Comparison of ENCODE assay signal across 30 mouse cellular contexts in the genomic region with DNA sequence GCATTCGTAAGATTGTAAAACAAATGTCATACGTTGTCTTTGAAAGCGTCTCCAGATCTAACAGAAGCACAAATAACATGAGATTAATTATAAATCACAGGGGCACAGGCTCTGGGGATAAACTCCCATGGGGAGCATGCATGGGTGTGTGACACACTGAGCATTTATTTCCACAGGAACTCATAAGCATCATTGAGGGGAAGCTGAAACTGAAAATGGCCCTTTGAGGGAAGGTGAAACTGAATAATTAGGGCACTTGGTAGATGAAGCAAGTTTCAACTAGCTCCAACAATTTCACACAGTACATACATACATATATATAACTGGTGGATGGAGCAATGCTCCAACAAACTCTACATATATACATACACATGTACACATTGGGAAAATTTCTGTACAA. TPM values are rescaled to one million over a fixed set of nuclear protein-coding genes. Genes with fewer than 3 reads are reported as not detected.
DNase-seq lines count a peak whose midpoint lies in the region; ATAC-seq and TF ChIP-seq lines count a peak whose summit lies in the region.
"Had no signal": no experiment of that assay in that cellular context is flagged by ENCODE, and none has a peak within 500 bp of the region (broad histone marks: within the 10 kb centered on the region; RNA-seq: fewer than 3 reads in every experiment).

No protein-coding gene starts in this region.

- intact Hi-C loops in left cerebral cortex, adult 2 months (cut with DNase I) = no loop called here

- peak; percentile 82 to 87 for DNase-seq in spleen, postnatal 36 days (ENCODE audit: low spot score in 2 of 2)
- DNase-seq in spleen, adult 18-20 months = no peak
- DNase-seq in gastrocnemius, adult 8-10 months (ENCODE audit: low spot score in 2 of 2) = no peak
- no peak for DNase-seq in left cerebral cortex, adult 2 months (ENCODE audit: extremely low spot score in 1 of 2, low spot score in 2 of 2)
- DNase-seq in T-cell, adult 2 months (ENCODE audit: low spot score) = no peak
- DNase-seq: adrenal gland, postnatal 36 days; cerebellum, adult 11 months; cerebellum, adult 9-11 months; forebrain, postnatal 0 days; gastrocnemius, postnatal 36 days; heart, postnatal 36 days; kidney, adult 8-10 months; kidney, postnatal 14 days; layer of hippocampus, postnatal 36 days; liver, postnatal 0 days; lung, postnatal 10 days; midbrain, embryonic 14.5 days; thymus, adult 2 months; thymus, postnatal 4 days had no signal

- peak; percentile 53 for ATAC-seq in granulocyte monocyte progenitor cell, adult 5-6 weeks (replicated peaks; ENCODE audit: poor library complexity, severe bottlenecking)
- ATAC-seq in monocyte, adult 5-6 weeks (replicated peaks; ENCODE audit: insufficient number of reproducible peaks, low FRiP score, low TSS enrichment, poor library complexity, severe bottlenecking) = peak; percentile 82
- ATAC-seq: forebrain, postnatal 0 days; intestine, embryonic 15.5 days; liver, postnatal 0 days had no signal

- no peak for TF ChIP-seq CTCF in left cerebral cortex, adult 2 months (IDR thresholded peaks at IDR 0.05)

- H3K4me3 ChIP-seq in left cerebral cortex, adult 2 months = no peak overlapping the region
- H3K4me3 ChIP-seq: embryonic facial prominence, embryonic 10.5 days; heart, embryonic 15.5 days; intestine, embryonic 15.5 days; layer of hippocampus, adult 2 months; limb, embryonic 12.5 days; myocyte had no signal

- no peak overlapping the region for H3K27ac ChIP-seq in left cerebral cortex, adult 2 months
- H3K27ac ChIP-seq: embryonic facial prominence, embryonic 10.5 days; heart, embryonic 15.5 days; hindbrain, embryonic 14.5 days; intestine, embryonic 15.5 days; layer of hippocampus, adult 2 months; limb, embryonic 12.5 days had no signal

RNA-seq across cellular contexts. Expression of gene Gm8369, which starts 8.8 kb away (rescaled TPM):
- 4.9 and 9.0 TPM in 2 replicates for total RNA-seq in granulocyte monocyte progenitor cell, adult 5-6 weeks (2014; fragmentation: Nextera tagmentation)
- total RNA-seq in granulocyte monocyte progenitor cell, adult 5-6 weeks (2017) = 1.4 and 2.0 TPM in 2 replicates
- 50.1 to 131 TPM (median 127 TPM) in 3 replicates for total RNA-seq in monocyte, adult 5-6 weeks (2017)
- not detected for total RNA-seq in gastrocnemius, adult 8-10 months (2022)
- 1 to 10 TPM; 1.3 to 1.5 TPM for total RNA-seq in left cerebral cortex, adult 2 months (2021)
- total RNA-seq: forebrain, postnatal 0 days had no signal

RNA-seq across cellular contexts. Expression of gene Ms4a6b, which starts 21.8 kb away (rescaled TPM):
- 39.1 and 44.2 TPM in 2 replicates for total RNA-seq in granulocyte monocyte progenitor cell, adult 5-6 weeks (2014; fragmentation: Nextera tagmentation)
- 28.3 and 30.5 TPM in 2 replicates for total RNA-seq in granulocyte monocyte progenitor cell, adult 5-6 weeks (2017)
- 127 to 138 TPM (median 132 TPM) in 3 replicates for total RNA-seq in monocyte, adult 5-6 weeks (2017)
- 1 to 10 TPM in 2 of 4 experiments, under 1 TPM in 2; 0.73 to 2.0 (median 1.0) TPM for total RNA-seq in gastrocnemius, adult 8-10 months (2022)
- 1 to 10 TPM; 1.7 to 2.9 TPM for total RNA-seq in left cerebral cortex, adult 2 months (2021)

RNA-seq across cellular contexts. Expression of gene Ms4a6c, which starts 25.4 kb away (rescaled TPM):
- 271 and 272 TPM in 2 replicates for total RNA-seq in granulocyte monocyte progenitor cell, adult 5-6 weeks (2014; fragmentation: Nextera tagmentation)
- 201 and 211 TPM in 2 replicates for total RNA-seq in granulocyte monocyte progenitor cell, adult 5-6 weeks (2017)
- total RNA-seq in monocyte, adult 5-6 weeks (2017) = 292 to 487 TPM (median 394 TPM) in 3 replicates
- 1 to 10 TPM in 1 of 4 experiments, under 1 TPM in 3; 0.41 to 1.3 (median 0.70) TPM for total RNA-seq in gastrocnemius, adult 8-10 months (2022)
- total RNA-seq in left cerebral cortex, adult 2 months (2021) = 1 to 10 TPM; 1.4 to 2.3 TPM

RNA-seq across cellular contexts. Expression of gene Ms4a4d, which starts 42.1 kb away (rescaled TPM):
- not detected in 2 replicates for total RNA-seq in granulocyte monocyte progenitor cell, adult 5-6 weeks (2014; fragmentation: Nextera tagmentation)
- not detected in 2 replicates for total RNA-seq in granulocyte monocyte progenitor cell, adult 5-6 weeks (2017)
- not detected in 3 replicates for total RNA-seq in monocyte, adult 5-6 weeks (2017)
- 1 to 10 TPM; 1.7 to 3.6 (median 2.5) TPM for total RNA-seq in gastrocnemius, adult 8-10 months (2022)
- not detected for total RNA-seq in left cerebral cortex, adult 2 months (2021)
- total RNA-seq: forebrain, postnatal 0 days; layer of hippocampus, adult 2 months; layer of hippocampus, postnatal 36 days; left cerebral cortex, postnatal 14 days; megakaryocyte-erythroid progenitor cell, adult 5-6 weeks had no signal

RNA-seq across cellular contexts. Expression of gene Ms4a4b, which starts 51.2 kb away (rescaled TPM):
- 2.2 and 2.3 TPM in 2 replicates for total RNA-seq in granulocyte monocyte progenitor cell, adult 5-6 weeks (2014; fragmentation: Nextera tagmentation)
- total RNA-seq in granulocyte monocyte progenitor cell, adult 5-6 weeks (2017) = 0.10 and 2.6 TPM in 2 replicates
- total RNA-seq in monocyte, adult 5-6 weeks (2017) = 78.1 to 289 TPM (median 80.3 TPM) in 3 replicates
- not detected for total RNA-seq in gastrocnemius, adult 8-10 months (2022)
- total RNA-seq in left cerebral cortex, adult 2 months (2021) = under 1 TPM in 1 of 2 experiments, not detected in 1; 0.20 TPM
- total RNA-seq: forebrain, postnatal 0 days; gastrocnemius, postnatal 36 days; layer of hippocampus, adult 2 months; layer of hippocampus, postnatal 36 days; left cerebral cortex, postnatal 14 days had no signal

Comparison
In these comparisons a context has a peak if more than half of its experiments do, and no peak if none do; other contexts are left out.
1. DNase-seq: peak in spleen, postnatal 36 days (2 of 2); none in spleen, adult 18-20 months (0 of 2), gastrocnemius, adult 8-10 months (0 of 2), left cerebral cortex, adult 2 months (0 of 2) and T-cell, adult 2 months (single experiment).
2. RNA of gene Ms4a6b, which starts 21.8 kb away (total RNA-seq): 127 to 138 TPM in monocyte, adult 5-6 weeks and 28.3 to 44.2 TPM in granulocyte monocyte progenitor cell, adult 5-6 weeks; 1.7 to 2.9 TPM in left cerebral cortex, adult 2 months and 0.73 to 2.0 TPM in gastrocnemius, adult 8-10 months; every median in the first group is over 4 times any median in the second.
3. RNA of gene Ms4a6c, which starts 25.4 kb away (total RNA-seq): 292 to 487 TPM in monocyte, adult 5-6 weeks and 201 to 272 TPM in granulocyte monocyte progenitor cell, adult 5-6 weeks; 1.4 to 2.3 TPM in left cerebral cortex, adult 2 months and 0.41 to 1.3 TPM in gastrocnemius, adult 8-10 months; every median in the first group is over 10 times any median in the second.